Mouse (Mus musculus): ENCODE data around the gene Cdkal1. TPM values are rescaled to one million over a fixed set of nuclear protein-coding genes. Genes with fewer than 3 reads are reported as not detected.

The Cdkal1 gene
- total RNA-seq, 2 experiments from 2014 or later, result 17.8 to 18.5 TPM

DNA sequence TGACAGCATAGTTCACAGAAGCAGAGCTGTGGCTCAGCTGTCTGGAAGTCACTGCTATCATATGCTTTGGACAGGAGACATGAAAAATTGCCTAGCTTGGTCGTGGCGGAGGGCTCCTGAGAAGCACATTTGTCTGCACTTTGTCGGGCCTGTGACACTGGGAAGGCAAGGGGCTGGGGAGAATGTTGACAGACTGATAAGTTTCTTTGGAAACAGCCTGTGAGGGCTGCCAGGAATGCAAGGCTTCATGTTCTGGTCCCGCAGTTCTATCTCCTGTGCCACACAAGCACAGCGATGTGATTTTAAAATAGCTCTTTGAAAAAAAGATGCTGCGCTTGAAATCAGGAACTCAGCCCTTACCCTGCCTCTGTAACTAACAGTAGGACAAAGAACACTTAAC, 573.9 kb downstream of the Cdkal1 start:
- DNase-seq (ENCODE audit: extremely low spot score in 1 of 2, low spot score in 2 of 2), result no peak
- intact Hi-C loops (cut with DNase I), result no loop called here

DNA sequence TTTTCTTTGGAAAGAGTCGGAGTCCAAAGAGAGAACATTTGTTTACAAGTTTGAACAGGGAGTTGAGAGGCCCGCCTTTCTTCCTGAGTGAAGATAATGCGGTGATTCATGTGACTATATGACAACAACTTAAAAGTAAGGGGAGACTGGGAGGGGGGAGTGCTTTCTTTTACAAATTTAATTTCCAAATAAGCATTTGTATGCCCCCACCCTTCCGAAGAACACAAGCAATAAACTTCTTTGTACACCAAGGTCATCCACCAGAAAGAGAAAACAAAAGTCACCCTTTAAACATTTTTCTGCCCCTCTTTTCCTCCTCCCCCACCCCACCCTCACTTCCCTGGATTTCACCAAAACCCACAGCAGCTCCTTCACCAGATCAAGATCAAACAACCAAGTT, 577.3 kb downstream of the Cdkal1 start:
- no peak for DNase-seq (ENCODE audit: extremely low spot score in 1 of 2, low spot score in 2 of 2)
- intact Hi-C loops (cut with DNase I), result no loop called here

DNA sequence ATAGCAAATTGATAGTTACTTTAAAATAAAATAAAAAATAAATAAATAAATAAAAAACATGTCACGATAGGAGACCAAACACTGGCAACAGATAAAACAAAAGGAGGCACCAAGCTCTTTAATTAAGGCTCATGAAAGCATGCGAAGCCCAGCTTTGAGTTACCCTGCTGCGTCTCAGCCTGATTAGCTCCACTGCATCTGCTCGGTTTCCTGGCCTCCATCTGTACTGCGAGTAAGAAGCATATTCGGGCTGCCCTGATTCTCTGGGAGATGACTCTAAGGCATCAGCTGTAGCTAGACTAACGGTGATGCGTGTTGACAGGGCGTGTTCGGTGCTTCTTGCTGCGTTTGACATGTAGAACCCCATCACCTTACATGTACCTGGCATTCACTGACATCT, 581.2 kb downstream of the Cdkal1 start:
- intact Hi-C loops (cut with DNase I), result no loop called here

GRCm38 (mm10) chr13:29273693-29274221, 581.7 kb downstream of the Cdkal1 start:
- peak in 1 of 2 experiments; percentile 13 for DNase-seq (ENCODE audit: extremely low spot score in 1 of 2, low spot score in 2 of 2)
- intact Hi-C loops (cut with DNase I), result no loop called here

More for the DNA sequence above, 581.2 kb downstream of the Cdkal1 start:
- DNase-seq (ENCODE audit: extremely low spot score in 1 of 2, low spot score in 2 of 2), result peak; percentile 33 to 60

DNA sequence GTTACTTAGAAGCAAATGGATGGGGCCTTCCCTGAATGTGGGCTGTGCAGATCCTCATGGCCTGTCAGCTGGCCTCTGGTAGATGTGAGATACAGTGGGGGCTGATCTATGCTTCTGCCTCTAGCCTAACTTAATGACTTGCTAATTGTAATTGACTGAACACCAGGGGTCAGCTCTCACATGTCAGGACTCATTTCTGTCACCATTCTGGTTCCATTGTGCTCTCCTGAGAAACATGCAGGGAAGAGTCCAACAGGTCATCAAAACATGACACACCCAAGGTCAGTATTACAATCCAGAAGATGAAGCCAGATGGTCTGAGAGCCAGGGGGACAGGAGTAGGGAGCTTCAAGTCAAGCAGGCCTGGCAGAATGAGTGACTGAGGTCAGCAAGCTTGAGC, 584.0 kb downstream of the Cdkal1 start:
- intact Hi-C loops (cut with DNase I), result no loop called here
- DNase-seq (ENCODE audit: extremely low spot score in 1 of 2, low spot score in 2 of 2), result no peak

DNA sequence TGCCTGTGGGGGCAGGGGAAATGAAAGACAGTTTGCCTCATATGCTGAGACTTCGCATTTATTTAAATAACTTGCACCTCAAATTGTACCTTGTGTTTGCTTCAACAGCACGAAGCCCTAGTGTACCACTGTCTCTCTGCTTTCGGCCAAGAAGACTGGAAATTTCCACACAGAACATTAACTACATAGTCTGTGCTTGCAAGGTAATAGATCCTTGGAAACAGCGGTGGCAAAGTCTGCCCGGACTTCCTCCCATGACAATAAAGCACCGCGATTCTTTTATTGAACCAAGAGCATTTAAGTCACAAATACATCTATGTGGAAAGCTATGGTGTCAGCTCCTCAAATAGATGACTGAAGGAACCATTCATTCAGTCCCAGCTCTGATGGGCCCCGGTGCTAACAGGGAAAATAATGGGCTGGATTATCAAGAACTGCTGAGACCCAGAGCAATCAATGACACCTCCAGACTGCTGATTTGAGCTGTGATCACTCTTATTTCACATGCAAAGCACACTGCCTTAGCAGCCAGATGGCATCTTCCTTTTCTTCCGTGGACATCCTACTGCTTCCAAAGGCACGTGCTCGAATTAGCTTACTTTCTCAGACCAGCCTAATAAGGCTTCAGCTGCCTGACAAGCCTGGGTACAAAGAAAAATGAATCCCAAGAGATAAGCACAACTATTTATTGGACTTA, 591.3 kb downstream of the Cdkal1 start:
- intact Hi-C loops (cut with DNase I), result no loop called here
- DNase-seq (ENCODE audit: extremely low spot score in 1 of 2, low spot score in 2 of 2), result no peak

- no peak for DNase-seq (ENCODE audit: extremely low spot score in 1 of 2, low spot score in 2 of 2)
- intact Hi-C loops (cut with DNase I), result no loop called here
Measured at GRCm38 (mm10) chr13:29262164-29262563, 593.3 kb downstream of the Cdkal1 start.

DNA sequence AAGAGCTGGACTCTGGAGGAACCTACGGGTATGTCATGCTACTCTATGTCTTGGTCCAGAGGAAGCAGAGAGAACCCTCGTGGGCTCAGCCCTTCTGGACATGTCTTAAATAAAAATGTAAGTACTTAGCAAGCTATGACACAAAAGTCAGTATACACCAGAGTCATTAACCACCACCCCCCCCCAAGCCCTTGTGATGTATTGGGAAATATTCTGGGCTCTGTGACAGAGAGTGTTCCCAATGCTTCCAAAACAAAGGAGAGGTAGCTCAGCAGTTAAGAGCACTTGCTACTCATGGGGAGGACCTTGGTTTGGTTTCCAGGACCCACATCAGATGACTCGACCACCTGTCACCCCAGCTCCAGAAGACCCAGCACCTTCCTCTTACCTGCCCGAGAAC, 606.9 kb downstream of the Cdkal1 start:
- intact Hi-C loops (cut with DNase I), result no loop called here

GRCm38 (mm10) chr13:29247800-29248199, 607.7 kb downstream of the Cdkal1 start:
- intact Hi-C loops (cut with DNase I), result no loop called here
- DNase-seq (ENCODE audit: extremely low spot score in 1 of 2, low spot score in 2 of 2), result no peak

More for the DNA sequence above, 606.9 kb downstream of the Cdkal1 start:
- DNase-seq (ENCODE audit: extremely low spot score in 1 of 2, low spot score in 2 of 2), result no peak

- intact Hi-C loops (cut with DNase I), result no loop called here
- DNase-seq (ENCODE audit: extremely low spot score in 1 of 2, low spot score in 2 of 2), result no peak
Measured at GRCm38 (mm10) chr13:29235065-29235464, 620.4 kb downstream of the Cdkal1 start.

DNA sequence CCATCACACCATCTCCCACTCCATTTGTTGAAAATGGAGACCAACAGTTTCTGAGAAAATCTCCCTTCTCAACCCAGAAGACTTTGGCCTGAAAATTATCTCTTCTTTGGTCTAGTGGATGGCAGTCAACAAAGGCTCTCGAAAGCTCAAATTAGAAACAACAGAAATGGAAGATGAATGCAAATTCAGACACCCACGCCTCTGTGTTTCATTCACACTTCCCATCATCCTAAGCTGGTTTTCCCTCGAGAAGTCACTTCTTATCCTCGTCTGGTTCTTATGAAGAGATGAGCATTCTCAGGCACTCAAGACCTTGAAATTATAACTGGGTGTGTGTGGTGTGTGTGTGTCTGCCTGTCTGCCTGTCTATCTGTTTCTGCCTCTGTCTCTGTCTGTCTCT, 621.0 kb downstream of the Cdkal1 start:
- DNase-seq (ENCODE audit: extremely low spot score in 1 of 2, low spot score in 2 of 2), result peak in 1 of 2 experiments; percentile 36
- intact Hi-C loops (cut with DNase I), result no loop called here

DNA sequence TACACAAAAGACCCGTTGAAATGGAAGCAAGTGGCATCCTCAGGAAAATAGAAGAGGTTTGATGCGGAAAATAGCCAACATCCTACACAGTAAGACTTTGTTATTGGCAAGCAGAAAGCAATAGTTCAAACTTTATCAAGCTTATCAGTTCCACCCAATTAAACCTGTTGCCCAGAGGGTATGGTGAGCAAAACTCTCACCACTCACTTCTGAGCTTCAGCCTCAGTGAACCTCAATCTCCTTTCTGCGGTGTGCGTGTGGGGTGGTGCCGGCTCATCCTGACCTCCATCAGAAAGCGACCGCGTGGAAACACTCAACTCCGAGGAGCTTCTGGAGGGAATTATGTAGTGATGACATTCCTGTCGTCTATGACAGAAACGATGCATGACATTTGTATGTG, 621.5 kb downstream of the Cdkal1 start:
- intact Hi-C loops (cut with DNase I), result no loop called here
- no peak for DNase-seq (ENCODE audit: extremely low spot score in 1 of 2, low spot score in 2 of 2)

DNA sequence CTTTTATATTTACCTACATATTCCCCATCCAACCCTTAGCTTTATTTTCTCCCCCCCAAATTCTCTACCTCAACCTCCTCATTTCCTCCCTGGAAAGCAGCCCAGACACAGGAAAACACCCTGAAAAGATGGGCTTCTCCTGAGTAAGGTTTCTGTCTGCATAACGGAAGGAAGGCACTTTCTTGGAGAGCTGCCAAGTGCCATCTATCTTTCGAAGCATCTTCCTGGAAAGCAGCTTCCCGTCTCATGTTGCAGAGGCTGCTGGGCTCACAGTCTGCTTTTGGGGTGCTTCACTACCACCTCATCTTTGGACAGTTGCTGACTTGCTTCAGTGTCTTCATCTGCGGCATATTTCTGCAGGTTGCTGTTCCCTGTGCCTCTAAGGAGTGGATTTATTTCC, 622.8 kb downstream of the Cdkal1 start:
- intact Hi-C loops (cut with DNase I), result no loop called here
- DNase-seq (ENCODE audit: extremely low spot score in 1 of 2, low spot score in 2 of 2), result peak in 1 of 2 experiments; percentile 30

DNA sequence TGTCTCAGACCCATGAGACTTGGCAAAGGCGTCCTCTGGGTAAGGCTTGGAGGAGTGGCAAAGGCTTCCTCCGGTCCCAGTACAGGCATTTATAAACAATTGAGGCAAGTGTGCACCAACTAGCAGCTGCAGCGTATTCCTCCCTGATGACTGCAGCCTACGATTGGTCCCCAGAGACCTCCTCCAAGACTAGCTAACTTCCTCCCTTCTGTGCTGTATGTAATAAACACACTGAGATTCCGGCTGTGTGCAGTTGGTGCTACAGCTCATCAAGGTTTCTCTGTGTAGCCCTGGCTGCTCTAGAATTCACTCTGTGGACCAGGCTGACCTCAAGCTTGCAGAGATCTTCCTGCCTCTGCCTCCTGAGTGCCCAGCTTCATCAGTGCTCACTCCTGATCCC, 630.7 kb downstream of the Cdkal1 start:
- intact Hi-C loops (cut with DNase I), result no loop called here
- no peak for DNase-seq (ENCODE audit: extremely low spot score in 1 of 2, low spot score in 2 of 2)

DNA sequence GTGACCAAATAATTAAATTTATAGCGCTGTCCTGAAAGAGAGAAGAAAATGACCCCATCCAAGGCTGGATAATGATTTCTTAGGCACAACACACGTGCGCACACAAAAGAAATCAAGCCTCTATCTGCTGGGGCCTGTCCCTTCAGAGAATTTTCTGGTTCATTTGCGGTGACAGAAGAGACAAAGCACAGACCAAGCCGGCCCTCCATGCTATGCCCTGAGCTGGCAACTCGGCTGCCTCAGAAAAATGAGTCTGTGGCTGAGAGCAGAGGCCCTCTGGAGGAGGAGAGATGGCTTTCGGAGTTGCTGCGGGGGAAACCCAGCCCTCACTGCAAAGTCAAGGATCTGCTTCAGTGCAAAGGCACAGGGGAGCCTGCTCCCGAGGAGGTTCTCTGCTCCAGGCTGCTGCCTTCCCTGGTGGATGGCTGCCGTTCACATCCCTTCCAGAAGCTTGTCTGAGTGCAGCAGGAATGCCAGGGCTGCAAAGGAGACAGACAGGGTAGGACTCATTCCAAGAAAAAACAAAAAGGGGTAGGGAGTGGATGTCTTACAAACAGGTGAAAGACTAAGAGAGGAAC, 633.1 kb downstream of the Cdkal1 start:
- DNase-seq (ENCODE audit: extremely low spot score in 1 of 2, low spot score in 2 of 2), result no peak
- intact Hi-C loops (cut with DNase I), result no loop called here

GRCm38 (mm10) chr13:29221646-29222045, 633.8 kb downstream of the Cdkal1 start:
- intact Hi-C loops (cut with DNase I), result no loop called here
- no peak for DNase-seq (ENCODE audit: extremely low spot score in 1 of 2, low spot score in 2 of 2)

GRCm38 (mm10) chr13:29218594-29219230, 636.8 kb downstream of the Cdkal1 start:
- intact Hi-C loops (cut with DNase I), result no loop called here
- DNase-seq (ENCODE audit: extremely low spot score in 1 of 2, low spot score in 2 of 2), result no peak

DNA sequence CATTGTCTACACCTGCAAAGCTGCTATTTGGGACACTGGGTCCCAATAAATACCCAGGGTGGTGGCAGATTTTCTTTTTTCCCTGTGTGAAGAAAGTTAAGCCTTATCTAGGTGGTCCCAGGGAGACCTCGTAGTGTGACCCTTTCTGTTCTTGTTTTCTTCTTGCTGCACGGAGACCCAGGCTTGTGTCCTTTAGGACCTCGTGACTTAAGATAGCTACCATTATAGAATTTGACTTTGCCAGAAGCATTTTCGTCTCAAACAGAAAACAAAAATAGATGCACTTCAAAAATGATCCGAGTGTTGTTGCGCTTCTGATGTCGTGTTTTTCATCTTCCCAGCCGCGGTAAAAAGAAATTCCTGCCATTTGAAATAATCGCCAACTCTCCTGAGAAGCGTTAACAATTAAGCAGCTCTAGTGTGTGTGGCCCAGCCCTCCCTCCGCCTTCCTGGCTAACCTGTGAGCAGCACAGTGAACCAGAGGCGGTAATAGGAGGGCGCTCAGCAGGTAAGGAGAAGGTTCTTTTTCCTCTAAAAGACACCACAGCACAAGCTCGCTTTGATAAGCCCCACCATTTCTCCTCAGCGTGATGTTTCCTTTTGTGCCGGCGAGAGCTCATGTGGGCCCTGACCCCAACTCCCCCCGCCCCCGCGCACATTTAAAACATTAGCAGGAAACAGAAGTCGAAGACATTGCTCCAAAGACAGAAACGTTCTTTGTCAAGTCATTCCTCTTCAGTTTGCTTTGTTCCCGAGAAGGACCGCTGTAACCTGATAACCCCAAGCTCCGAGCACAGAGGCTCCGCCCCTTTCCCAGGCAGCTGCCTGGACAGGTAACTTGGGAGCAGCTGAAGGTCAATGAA, 645.1 kb downstream of the Cdkal1 start:
- no peak for DNase-seq (ENCODE audit: extremely low spot score in 1 of 2, low spot score in 2 of 2)
- intact Hi-C loops (cut with DNase I), result no loop called here

DNA sequence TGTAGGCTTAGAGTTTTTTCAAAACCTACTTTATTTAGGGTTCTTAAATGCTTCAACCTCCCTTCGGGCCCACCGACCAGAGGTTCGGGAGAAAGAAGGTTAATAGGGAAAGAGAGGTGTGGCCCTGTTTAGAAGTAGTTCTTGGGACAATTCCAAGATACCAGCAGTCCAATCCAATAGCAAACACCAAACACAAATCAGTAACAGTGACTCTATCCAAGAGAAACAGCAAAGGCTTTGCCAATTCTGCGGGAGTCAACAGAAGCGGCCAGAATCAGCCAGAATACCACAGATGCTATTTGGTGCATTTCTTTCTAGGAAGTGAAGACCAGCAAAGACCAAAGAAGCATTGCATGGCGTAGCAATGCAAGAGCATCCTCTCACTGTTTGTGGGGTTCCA, 646.7 kb downstream of the Cdkal1 start:
- intact Hi-C loops (cut with DNase I), result no loop called here
- DNase-seq (ENCODE audit: extremely low spot score in 1 of 2, low spot score in 2 of 2), result no peak

Data from left cerebral cortex, postnatal 10 days (tissue).